Comparison of ENCODE assay signal across 8 mouse cellular contexts in the genomic region with DNA sequence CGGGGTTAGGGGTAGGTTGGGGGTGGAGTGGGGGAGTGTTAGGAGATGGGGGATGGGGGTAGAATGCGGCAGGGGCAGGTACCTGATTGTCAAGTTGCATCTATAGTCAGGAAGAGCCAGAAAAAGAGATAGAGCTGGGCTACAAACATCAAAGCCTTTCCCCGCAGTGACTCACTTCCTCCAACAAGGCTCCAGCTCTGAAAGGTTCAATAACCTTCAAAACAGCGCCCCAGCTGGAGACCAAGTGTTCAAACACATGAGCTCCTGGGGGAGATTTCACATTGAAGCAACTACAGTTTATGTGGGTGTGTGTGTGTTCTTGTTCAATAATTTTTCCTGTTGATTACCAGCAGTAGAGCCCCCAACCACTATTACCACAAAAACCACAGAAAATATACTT. TPM values are rescaled to one million over a fixed set of nuclear protein-coding genes. Genes with fewer than 3 reads are reported as not detected.
DNase-seq lines count a peak whose midpoint lies in the region; ATAC-seq and TF ChIP-seq lines count a peak whose summit lies in the region.

No protein-coding gene starts in this region.

- no peaks in the 10 kb centered on the region for H3K27me3 ChIP-seq in heart, embryonic 11.5 days (ENCODE audit: control insufficient read depth, insufficient read depth, low read length)
- H3K27me3 ChIP-seq in heart, postnatal 0 days (ENCODE audit: control insufficient read depth, insufficient read depth, low read length): no peaks in the 10 kb centered on the region
- H3K27me3 ChIP-seq in megakaryocyte, embryonic 14.5 days (replicated peaks): no peaks in the 10 kb centered on the region
- no peaks in the 10 kb centered on the region for H3K27me3 ChIP-seq in midbrain, embryonic 11.5 days (ENCODE audit: control insufficient read depth, insufficient read depth, low read length)

- no peak overlapping the region for H3K4me3 ChIP-seq in heart, embryonic 11.5 days (ENCODE audit: low read depth, low read length)
- H3K4me3 ChIP-seq in heart, postnatal 0 days (ENCODE audit: low read depth, low read length): no peak overlapping the region
- peak overlapping the region; percentile 23 for H3K4me3 ChIP-seq in megakaryocyte, embryonic 14.5 days (replicated peaks)
- no peak overlapping the region for H3K4me3 ChIP-seq in midbrain, embryonic 11.5 days (ENCODE audit: low read depth, low read length)

- intact Hi-C loops in heart, postnatal 25 days (cut with DNase I): no loop called here

- no peak for DNase-seq in heart, postnatal 25 days (ENCODE audit: low spot score)
- peak; percentile 76 for DNase-seq in R1 (ENCODE audit: low read depth, low spot score)
- peak; percentile 40 for DNase-seq in heart, postnatal 0 days (ENCODE audit: low spot score)
- DNase-seq in right cerebral cortex, adult 2 months (ENCODE audit: low spot score in 2 of 2): no peak
- DNase-seq in kidney, adult 8-10 months: no peak
- no peak for DNase-seq in midbrain, embryonic 11.5 days (ENCODE audit: low spot score, missing footprints)

- no peak overlapping the region for H3K9ac ChIP-seq in heart, embryonic 11.5 days (ENCODE audit: low read depth, low read length)
- no peak overlapping the region for H3K9ac ChIP-seq in heart, postnatal 0 days (replicated peaks; ENCODE audit: low read depth, low read length)
- no peak overlapping the region for H3K9ac ChIP-seq in midbrain, embryonic 11.5 days (ENCODE audit: low read length)

- no peak overlapping the region for H3K27ac ChIP-seq in heart, embryonic 11.5 days (ENCODE audit: low read depth, low read length)
- H3K27ac ChIP-seq in heart, postnatal 0 days (ENCODE audit: low read depth): no peak overlapping the region
- no peak overlapping the region for H3K27ac ChIP-seq in midbrain, embryonic 11.5 days (ENCODE audit: low read depth, low read length)

- 34% methylated on average over 4 of the region's 4 CpGs for WGBS in heart, embryonic 11.5 days (ENCODE audit: insufficient replicate concordance)
- 41% methylated on average over 4 of the region's 4 CpGs for WGBS in heart, postnatal 0 days
- 48% methylated on average over 4 of the region's 4 CpGs for WGBS in midbrain, embryonic 11.5 days

- TF ChIP-seq EP300 in heart, postnatal 0 days (IDR thresholded peaks at IDR 0.05; ENCODE audit: low read depth): no peak

- peak; percentile 57; the same call in 1 of the 2 replicates for ATAC-seq in heart, embryonic 11.5 days (replicated peaks; ENCODE audit: insufficient number of reproducible peaks, low FRiP score, low TSS enrichment)
- no peak for ATAC-seq in heart, postnatal 0 days (ENCODE audit: insufficient read depth, low read depth)
- ATAC-seq in midbrain, embryonic 11.5 days (ENCODE audit: low FRiP score): no peak

- TF ChIP-seq CTCF in heart, postnatal 0 days (IDR thresholded peaks at IDR 0.05; ENCODE audit: low read depth): peak; percentile 25; the same call in 1 of the 2 replicates

- H3K9me3 ChIP-seq in heart, embryonic 11.5 days (replicated peaks; ENCODE audit: control insufficient read depth, low read length): no peaks in the 10 kb centered on the region
- H3K9me3 ChIP-seq in heart, postnatal 0 days (replicated peaks; ENCODE audit: control insufficient read depth, low read length): no peaks in the 10 kb centered on the region
- H3K9me3 ChIP-seq in megakaryocyte, embryonic 14.5 days: no peaks in the 10 kb centered on the region
- H3K9me3 ChIP-seq in midbrain, embryonic 11.5 days (ENCODE audit: control insufficient read depth, low read length): no peaks in the 10 kb centered on the region

- no peaks in the 10 kb centered on the region for H3K36me3 ChIP-seq in heart, embryonic 11.5 days (ENCODE audit: control insufficient read depth, insufficient read depth, low read length)
- H3K36me3 ChIP-seq in heart, postnatal 0 days (replicated peaks; ENCODE audit: control insufficient read depth, insufficient read depth, low read length): no peaks in the 10 kb centered on the region
- H3K36me3 ChIP-seq in megakaryocyte, embryonic 14.5 days (replicated peaks; ENCODE audit: low read length): peaks cover 3% of the 10 kb centered on the region
- H3K36me3 ChIP-seq in midbrain, embryonic 11.5 days (ENCODE audit: control insufficient read depth, insufficient read depth, low read length): no peaks in the 10 kb centered on the region

- H3K4me2 ChIP-seq in heart, embryonic 11.5 days: no peak overlapping the region
- no peak overlapping the region for H3K4me2 ChIP-seq in heart, postnatal 0 days (ENCODE audit: low read depth, low read length)
- H3K4me2 ChIP-seq in midbrain, embryonic 11.5 days: no peak overlapping the region

- H3K4me1 ChIP-seq in heart, embryonic 11.5 days (ENCODE audit: control insufficient read depth, insufficient read depth, low read length): 0 out of 2 replicates have a peak, but pooled peaks cover 1% of the 10 kb centered on the region
- 0 out of 2 replicates have a peak, but pooled peaks cover 6% of the 10 kb centered on the region for H3K4me1 ChIP-seq in heart, postnatal 0 days (ENCODE audit: control insufficient read depth, insufficient read depth)
- H3K4me1 ChIP-seq in megakaryocyte, embryonic 14.5 days: peaks cover 86% of the 10 kb centered on the region
- no peaks in the 10 kb centered on the region for H3K4me1 ChIP-seq in midbrain, embryonic 11.5 days (ENCODE audit: control insufficient read depth, insufficient read depth, low read length)

RNA-seq across cellular contexts. Expression of a gene that starts 34.4 kb away (rescaled TPM):
- 18.6 and 20.6 TPM in 2 replicates for polyA plus RNA-seq in heart, embryonic 11.5 days (2014; fragmentation: Nextera tagmentation; extraction: Ambion mirVana)
- total RNA-seq in heart, postnatal 25 days (2021): 10 to 100 TPM; 32.4 to 35.8 TPM
- 6.5 and 6.7 TPM in 2 replicates for total RNA-seq in heart, postnatal 0 days (2014; rRNA removed; ENCODE audit: low replicate concordance)
- polyA plus RNA-seq in heart, postnatal 0 days (2015; fragmentation: Nextera tagmentation; extraction: Ambion mirVana): 11.7 and 13.0 TPM in 2 replicates
- 27.9 TPM in 1 of 2 replicates, not detected in the other for polyA plus RNA-seq in megakaryocyte, embryonic 14.5 days (2012; ENCODE audit: insufficient read depth, low replicate concordance)
- polyA plus RNA-seq in midbrain, embryonic 11.5 days (2014; fragmentation: Nextera tagmentation; extraction: Ambion mirVana): 27.8 and 30.1 TPM in 2 replicates

Comparison
In these comparisons a context has a peak if more than half of its experiments do, and no peak if none do; other contexts are left out.
1. DNase-seq: peak in R1 (single experiment) and heart, postnatal 0 days (single experiment); none in heart, postnatal 25 days (single experiment), right cerebral cortex, adult 2 months (0 of 2), kidney, adult 8-10 months (0 of 2) and midbrain, embryonic 11.5 days (single experiment).